Mouse (Mus musculus) heart, postnatal 36 days (tissue): ENCODE data around the gene Acsl4. TPM values are rescaled to one million over a fixed set of nuclear protein-coding genes. Genes with fewer than 3 reads are reported as not detected.

Source experiments
- total RNA-seq, 2 experiments: library from RNA; stranded (reverse); gene quantifications; 2 replicates each; pipeline ENCODE4 v1.2.3; 2021

Acsl4 gene
- total RNA-seq, 2 experiments from 2014 or later: 10.0 to 11.5 TPM

Other genes starting within 250 kb of the Acsl4 start
- gene Gucy2f, start 193.6 kb downstream of the Acsl4 start, total RNA-seq: not detected
- 1 to 10 TPM; 6.7 to 7.3 TPM for gene Nxt2, start 163.8 kb downstream of the Acsl4 start, total RNA-seq
- gene Kcne1l, start 84.2 kb downstream of the Acsl4 start, total RNA-seq: under 1 TPM; 0.22 to 0.25 TPM